Mouse (Mus musculus) heart, postnatal 25 days (tissue): ENCODE results near the gene Top2b. TPM values are rescaled to one million over a fixed set of nuclear protein-coding genes. Genes with fewer than 3 reads are reported as not detected.

Experiments used
- DNase-seq: peaks from one replicate; pipeline ENCODE4 v3.0.0; 2022; ENCODE audit warnings: low spot score
- intact Hi-C: fragments of 180-260 bp; cut with DNase I; formaldehyde crosslinking; loops from one replicate; pipeline ENCODE4 v1.15.1; 2025
- total RNA-seq, 2 experiments: library from RNA; stranded (reverse); gene quantifications; 2 replicates each; pipeline ENCODE4 v1.2.3; 2021

Gene Top2b
- total RNA-seq, 2 experiments from 2014 or later, result 62.4 to 67.5 TPM

- intact Hi-C loops, result no loop called here
- DNase-seq, result no peak
These were observed 19.8 kb downstream of the Top2b start for GRCm38 (mm10) chr14:16384783-16385182.

- intact Hi-C loops, result no loop called here
- DNase-seq, result no peak
These were observed 40.2 kb downstream of the Top2b start for GRCm38 (mm10) chr14:16405187-16405586.

- intact Hi-C loops, result no loop called here
- DNase-seq, result no peak
These were observed 49.2 kb downstream of the Top2b start for GRCm38 (mm10) chr14:16414163-16414562.

- intact Hi-C loops, result no loop called here
- no peak for DNase-seq
These were observed 62.6 kb downstream of the Top2b start for GRCm38 (mm10) chr14:16427569-16427968.

- intact Hi-C loops, result loop anchor here (5.0 kb wide), 1 partner anchor 975 kb away; no protein-coding TSS in a partner anchor
- no peak for DNase-seq
These were observed 67.0 kb downstream of the Top2b start for GRCm38 (mm10) chr14:16431941-16432499.

- intact Hi-C loops, result loop anchor here (5.0 kb wide), 1 partner anchor 975 kb away; no protein-coding TSS in a partner anchor
- DNase-seq, result no peak
These were observed 67.6 kb downstream of the Top2b start for GRCm38 (mm10) chr14:16432550-16432949.

- intact Hi-C loops, result loop anchor here (5.0 kb wide), 1 partner anchor 974 kb away; no protein-coding TSS in a partner anchor
- no peak for DNase-seq
These were observed 68.2 kb downstream of the Top2b start for GRCm38 (mm10) chr14:16433206-16433605.

GRCm38 (mm10) chr14:16434396-16435171 is 69.6 kb downstream of the Top2b start:
- intact Hi-C loops, result loop anchor here (2.0 to 5.0 kb wide), 2 partner anchors 140 to 973 kb away; no protein-coding TSS in a partner anchor
- DNase-seq, result no peak

- DNase-seq, result no peak
- intact Hi-C loops, result no loop called here
These were observed 72.4 kb downstream of the Top2b start for GRCm38 (mm10) chr14:16437386-16437785.

- intact Hi-C loops, result no loop called here
These were observed 74.6 kb downstream of the Top2b start for GRCm38 (mm10) chr14:16439385-16440126.

GRCm38 (mm10) chr14:16444859-16445258 is 79.9 kb downstream of the Top2b start:
- DNase-seq, result no peak
- intact Hi-C loops, result no loop called here

More at GRCm38 (mm10) chr14:16439385-16440126, 74.6 kb downstream of the Top2b start:
- no peak for DNase-seq

GRCm38 (mm10) chr14:16447587-16447986 is 82.6 kb downstream of the Top2b start:
- DNase-seq, result no peak
- intact Hi-C loops, result no loop called here

GRCm38 (mm10) chr14:16448269-16448987 is 83.4 kb downstream of the Top2b start:
- DNase-seq, result no peak
- intact Hi-C loops, result no loop called here

GRCm38 (mm10) chr14:16478606-16479323 is 113.8 kb downstream of the Top2b start:
- no peak for DNase-seq
- intact Hi-C loops, result no loop called here

GRCm38 (mm10) chr14:16479521-16479920 is 114.5 kb downstream of the Top2b start:
- no peak for DNase-seq
- intact Hi-C loops, result no loop called here

GRCm38 (mm10) chr14:16480621-16481020 is 115.6 kb downstream of the Top2b start:
- DNase-seq, result no peak
- intact Hi-C loops, result no loop called here

GRCm38 (mm10) chr14:16483656-16484380 is 118.8 kb downstream of the Top2b start:
- no peak for DNase-seq
- intact Hi-C loops, result no loop called here
